Mouse (Mus musculus) heart, postnatal 36 days (tissue): Measurements from ENCODE around the gene Tln1. TPM values are rescaled to one million over a fixed set of nuclear protein-coding genes. Genes with fewer than 3 reads are reported as not detected.
"Not testable (repeated sequence)": the region's sequence is repeated elsewhere in the genome, so short reads cannot be mapped to it uniquely, and the experiment has no call there.

Source experiments
- DNase-seq, 2 experiments: peaks; one replicate each; pipeline ENCODE4 v3.0.0; 2021 to 2022
- intact Hi-C: fragments of 180-260 bp; cut with DNase I; formaldehyde crosslinking; loops from one replicate; pipeline ENCODE4 v1.15.1; 2025
- total RNA-seq, 2 experiments: library from RNA; stranded (reverse); gene quantifications; 2 replicates each; pipeline ENCODE4 v1.2.3; 2021

Gene Tln1
- total RNA-seq, 2 experiments from 2014 or later = 106 to 118 TPM

DNA sequence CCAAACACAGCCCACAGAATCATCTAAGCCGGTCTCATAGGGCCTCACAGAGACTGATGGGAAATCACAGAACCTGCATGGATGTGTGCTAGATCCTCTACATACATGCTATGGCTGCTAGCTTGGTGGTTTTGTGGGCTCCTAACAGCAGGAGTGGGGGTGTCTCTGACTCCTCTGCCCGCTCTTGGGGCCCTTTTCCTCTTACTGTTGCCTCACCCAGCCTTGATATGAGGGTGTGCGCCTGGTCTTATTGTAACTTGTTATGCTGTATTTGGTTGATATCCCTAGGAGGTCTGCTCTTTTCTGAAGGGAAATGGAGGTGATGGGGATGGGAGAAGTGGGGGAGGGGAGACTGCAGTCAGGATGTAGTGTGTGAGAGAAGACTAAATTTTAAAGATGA, 72.9 kb downstream of the Tln1 start:
- intact Hi-C loops = loop anchor here (1.0 to 5.0 kb wide), 2 partner anchors 68 to 107 kb away; partner anchors contain the start of gene Rusc2
- no peak for DNase-seq

DNA sequence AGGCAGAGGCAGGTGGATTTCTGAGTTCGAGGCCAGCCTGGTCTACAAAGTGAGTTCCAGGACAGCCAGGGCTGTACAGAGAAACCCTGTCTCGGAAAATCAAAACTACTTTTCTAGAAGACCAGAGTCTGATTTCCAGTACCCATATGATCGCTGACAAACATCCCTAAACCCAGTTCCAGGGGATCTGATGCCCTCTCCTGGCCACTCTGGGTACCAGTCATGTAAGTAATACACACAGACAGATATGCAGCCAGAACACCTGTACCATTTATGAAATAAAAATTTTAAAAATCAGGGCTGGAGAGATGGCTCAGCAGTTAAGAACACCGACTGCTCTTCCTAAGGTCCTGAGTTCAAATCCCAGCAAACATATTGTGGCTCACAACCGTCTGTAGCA, 76.8 kb downstream of the Tln1 start:
- intact Hi-C loops = loop anchor here (5.0 kb wide), 1 partner anchor 103 kb away; the partner anchor contains the start of gene Rusc2
- not testable (repeated sequence) for DNase-seq

GRCm38 (mm10) chr4:43483535-43484091, 78.9 kb downstream of the Tln1 start, which contains the start of gene Sit1:
Gene Sit1, minus strand, starts transcription at chr4:43483734.
- no peak for DNase-seq
- intact Hi-C loops = no loop called here

DNA sequence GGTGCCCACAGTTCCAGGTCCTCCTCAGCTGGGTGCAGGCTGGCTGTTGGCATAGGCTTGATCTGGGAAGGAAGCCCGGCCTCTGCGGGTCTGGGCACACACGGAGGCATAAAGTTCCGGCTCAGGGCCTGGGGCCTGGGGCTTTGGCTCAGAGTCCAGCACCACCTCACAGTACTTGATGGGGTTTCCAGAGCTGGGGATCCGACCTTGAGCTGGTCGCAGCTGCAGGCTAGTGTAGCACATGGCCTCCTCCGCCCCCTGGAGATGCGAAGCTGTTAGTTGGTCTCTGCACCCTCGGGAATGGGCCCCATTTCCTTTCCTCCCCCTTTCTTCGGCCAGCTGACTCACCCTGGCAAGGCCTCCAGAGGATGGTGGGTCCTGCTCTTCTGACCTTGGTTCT, 79.9 kb downstream of the Tln1 start:
- intact Hi-C loops = no loop called here
- DNase-seq = no peak

DNA sequence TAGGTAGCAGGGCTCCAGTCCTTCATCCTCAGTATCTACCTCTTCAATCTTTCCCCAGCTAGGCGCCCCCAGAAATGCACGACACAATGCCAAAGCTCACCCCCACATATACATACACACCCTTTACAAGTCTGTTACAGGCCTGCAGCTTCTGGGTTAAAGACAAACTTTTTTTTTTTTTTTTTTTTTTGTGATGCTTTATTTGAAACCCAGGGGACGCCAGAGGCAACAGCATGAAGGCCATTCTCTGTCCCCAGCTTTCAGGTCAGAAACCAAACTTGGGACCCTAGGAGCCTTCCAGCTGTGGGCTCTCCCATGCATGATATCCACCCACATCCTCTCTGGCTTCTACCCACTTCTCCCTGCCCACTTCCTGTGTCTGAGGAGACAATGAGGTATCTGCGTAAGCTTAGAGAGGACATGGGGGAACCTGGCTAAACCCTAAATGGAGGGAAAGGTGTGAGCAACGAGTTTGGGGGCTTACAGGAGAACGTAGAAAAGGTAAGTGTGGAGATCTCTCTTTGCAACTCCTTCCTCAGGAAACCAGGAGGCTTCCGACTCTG, 80.5 kb downstream of the Tln1 start:
- intact Hi-C loops = no loop called here
- no peak for DNase-seq

Other genes with a start within 250 kb of the Tln1 start
- gene Rusc2, start 180.7 kb downstream of the Tln1 start, total RNA-seq = 10 to 100 TPM; 45.5 to 46.0 TPM
- gene Fam166b, start 133.6 kb downstream of the Tln1 start, total RNA-seq = not detected
- 10 to 100 TPM; 32.8 to 33.4 TPM for gene Tesk1, start 120.8 kb downstream of the Tln1 start, total RNA-seq
- 1 to 10 TPM in 1 of 2 experiments, under 1 TPM in 1; 0.89 to 1.6 TPM for gene Cd72, start 108.1 kb downstream of the Tln1 start, total RNA-seq
- gene Sit1, start 79.0 kb downstream of the Tln1 start, total RNA-seq = not detected
- 10 to 100 TPM; 25.3 to 29.8 TPM for gene Ccdc107, start 69.8 kb downstream of the Tln1 start, total RNA-seq
- under 1 TPM; 0.39 to 0.62 TPM for gene Arhgef39, start 63.0 kb downstream of the Tln1 start, total RNA-seq
- under 1 TPM in 1 of 2 experiments, not detected in 1; 0.22 TPM for gene Car9, start 55.7 kb downstream of the Tln1 start, total RNA-seq
- gene Tpm2, start 38.9 kb downstream of the Tln1 start, total RNA-seq = 10 to 100 TPM; 29.1 to 29.2 TPM
- gene Creb3, start 359 bp downstream of the Tln1 start, total RNA-seq = 10 to 100 TPM; 40.4 to 47.6 TPM
- gene Rgp1, start 16.0 kb upstream of the Tln1 start, total RNA-seq = 10 to 100 TPM; 30.7 to 36.1 TPM
- 10 to 100 TPM; 14.7 to 15.8 TPM for gene Gba2, start 16.2 kb upstream of the Tln1 start, total RNA-seq
- under 1 TPM; 0.42 to 0.87 TPM for gene Msmp, start 21.8 kb upstream of the Tln1 start, total RNA-seq
- 10 to 100 TPM; 44.2 to 46.5 TPM for gene Npr2, start 69.2 kb upstream of the Tln1 start, total RNA-seq
- gene Spag8, start 90.9 kb upstream of the Tln1 start, total RNA-seq = not detected
- 100 to 1,000 TPM; 131 to 152 TPM for gene Hint2, start 93.8 kb upstream of the Tln1 start, total RNA-seq
- 10 to 100 TPM; 17.8 to 20.3 TPM for gene Tmem8b, start 106.3 kb upstream of the Tln1 start, total RNA-seq
- gene Fam221b, start 106.5 kb upstream of the Tln1 start, total RNA-seq = under 1 TPM; 0.24 to 0.31 TPM
- not detected for gene Olfr70, start 138.1 kb upstream of the Tln1 start, total RNA-seq
- gene Olfr71, start 147.6 kb upstream of the Tln1 start, total RNA-seq = not detected
- gene Hrct1, start 164.5 kb upstream of the Tln1 start, total RNA-seq = 1 to 10 TPM; 4.2 to 4.7 TPM
- gene Spaar, start 167.3 kb upstream of the Tln1 start, total RNA-seq = 1 to 10 TPM; 4.3 to 6.4 TPM
- not detected for gene Olfr159, start 208.3 kb upstream of the Tln1 start, total RNA-seq